Mouse (Mus musculus) thymus, adult 2 months (tissue): ENCODE measurements around the gene Optn.

Source experiments
- CTCF ChIP-seq: fragments of 200-500 bp; IDR thresholded peaks from 2 replicates; pipeline ENCODE4 v1.5.1; 2012; ENCODE audit warnings: mild to moderate bottlenecking, control low read depth, low read length, moderate library complexity, borderline replicate concordance; ENCODE audit not compliant: control insufficient read depth, poor library complexity, insufficient read depth; ENCODE audit errors: extremely low read depth
- POLR2A ChIP-seq: fragments of 200-500 bp; IDR thresholded peaks from 2 replicates; pipeline ENCODE4 v1.6.1; 2012; ENCODE audit warnings: mild to moderate bottlenecking, low read length, control low read depth, moderate library complexity; ENCODE audit not compliant: control insufficient read depth, poor library complexity, insufficient read depth; ENCODE audit errors: extremely low read depth

- TF ChIP-seq POLR2A (no peak), CTCF (no peak)
Observed at GRCm38 (mm10) chr2:4993584-4993983, 70.3 kb downstream of the Optn start.
